Mouse (Mus musculus) c-Kit-positive CD71-negative TER-119-negative erythroid progenitor cells, embryonic 14.5 days (primary cell): ENCODE measurements around the gene 4930568D16Rik.

Experiments
- DNase-seq: peaks from one replicate; pipeline ENCODE4 v3.0.0-alpha.2; 2013; ENCODE audit warnings: low read depth

The 4930568D16Rik gene

DNA sequence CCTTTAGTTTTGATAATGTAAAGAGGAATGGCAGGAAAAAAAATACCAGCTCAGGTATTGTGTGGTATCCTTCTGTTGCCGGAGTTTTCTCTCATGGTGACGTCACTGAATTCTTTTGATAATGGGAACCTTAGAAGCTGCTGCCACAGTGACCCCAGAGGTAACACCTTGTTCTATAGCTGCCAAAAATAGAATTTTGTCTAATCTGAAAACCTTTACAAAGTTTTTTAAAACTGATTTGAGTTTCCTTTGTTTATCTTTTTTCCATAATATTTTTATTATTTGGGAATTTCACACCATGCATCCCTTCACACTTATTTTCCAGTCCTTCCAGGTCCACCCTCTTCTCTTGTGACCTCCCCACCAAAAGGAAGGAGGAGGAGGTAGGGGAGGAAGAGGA is at the start of gene 4930568D16Rik:
TSS of gene 4930568D16Rik (minus strand) at position 101 of the 400 bp plus-strand sequence.
- no peak for DNase-seq

DNA sequence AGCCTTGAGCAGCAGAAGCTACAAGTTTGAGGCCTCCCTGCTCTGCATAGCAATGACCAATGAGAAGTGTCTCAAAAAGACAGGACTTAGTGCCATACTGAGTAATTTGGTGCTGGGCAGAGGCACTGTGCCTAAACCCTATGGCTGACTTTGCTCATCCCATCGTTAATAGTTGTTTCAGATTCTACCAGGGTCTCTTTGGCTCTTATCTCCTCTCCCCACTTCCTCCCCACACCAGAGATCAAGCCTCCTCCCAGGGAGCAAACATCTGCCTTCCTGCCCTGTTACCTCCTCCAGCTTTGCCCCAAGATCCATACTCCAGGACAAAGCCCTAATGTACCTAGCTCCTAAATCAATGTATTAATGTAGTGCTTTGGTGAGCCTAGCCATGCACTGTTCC is 49.7 kb upstream of the 4930568D16Rik start:
- no peak for DNase-seq

DNA sequence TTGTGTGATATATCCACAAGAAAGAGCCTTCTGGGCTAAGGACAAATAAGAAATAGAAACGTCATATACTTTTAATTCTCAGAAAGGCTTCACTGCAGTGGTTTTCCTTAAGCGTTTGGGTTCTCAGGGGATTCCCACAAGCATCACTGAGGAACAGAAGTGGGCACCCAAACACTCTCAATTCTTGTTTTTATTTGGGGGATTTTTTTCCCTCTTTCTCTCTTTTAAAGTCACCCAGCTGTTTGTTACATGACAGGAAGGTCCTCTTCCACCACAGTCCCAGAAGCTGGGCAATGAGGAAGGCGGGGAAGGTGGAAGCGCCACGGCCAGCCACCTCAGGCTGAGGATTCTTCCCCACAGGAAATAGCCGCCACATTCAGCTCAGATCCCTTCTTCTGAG is 48.9 kb upstream of the 4930568D16Rik start:
- no peak for DNase-seq

DNA sequence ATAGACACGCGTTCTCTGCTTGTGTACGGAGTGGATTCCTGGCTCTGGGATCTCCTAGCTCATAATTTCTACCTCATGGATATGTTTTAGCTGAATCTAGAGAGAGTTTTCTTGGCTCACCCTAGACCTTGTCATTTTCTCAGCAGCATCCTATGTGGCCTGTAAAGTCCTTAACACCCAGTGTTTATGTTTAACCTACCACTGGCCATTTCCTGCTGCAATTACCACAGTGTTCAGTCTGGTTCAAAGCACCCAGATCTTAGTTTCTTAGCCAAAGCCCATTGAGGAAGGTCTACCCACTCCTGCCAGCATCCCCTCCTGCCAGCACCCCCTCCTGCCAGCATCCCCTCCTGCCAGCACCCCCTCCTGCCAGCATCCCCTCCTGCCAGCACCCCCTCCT is 45.3 kb upstream of the 4930568D16Rik start:
- DNase-seq, result no peak

DNA sequence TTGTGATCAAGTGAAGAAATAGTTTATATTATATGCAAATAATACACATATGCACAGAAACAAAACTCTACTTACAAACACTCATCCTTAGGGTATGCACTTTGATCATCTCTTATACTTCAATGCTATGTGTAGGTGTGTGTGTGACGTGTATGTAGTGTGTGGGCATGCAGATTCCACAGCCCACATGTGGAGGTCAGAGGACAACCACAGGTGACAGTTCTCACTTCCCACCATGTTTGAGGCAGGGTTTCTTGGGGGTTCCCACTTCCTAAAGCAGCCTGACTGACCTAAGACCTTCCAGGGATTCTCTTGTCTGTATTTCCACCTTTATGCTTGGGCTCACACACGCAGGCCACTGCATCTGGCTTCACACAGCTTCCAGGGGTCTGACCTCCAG is 44.7 kb upstream of the 4930568D16Rik start:
- no peak for DNase-seq

DNA sequence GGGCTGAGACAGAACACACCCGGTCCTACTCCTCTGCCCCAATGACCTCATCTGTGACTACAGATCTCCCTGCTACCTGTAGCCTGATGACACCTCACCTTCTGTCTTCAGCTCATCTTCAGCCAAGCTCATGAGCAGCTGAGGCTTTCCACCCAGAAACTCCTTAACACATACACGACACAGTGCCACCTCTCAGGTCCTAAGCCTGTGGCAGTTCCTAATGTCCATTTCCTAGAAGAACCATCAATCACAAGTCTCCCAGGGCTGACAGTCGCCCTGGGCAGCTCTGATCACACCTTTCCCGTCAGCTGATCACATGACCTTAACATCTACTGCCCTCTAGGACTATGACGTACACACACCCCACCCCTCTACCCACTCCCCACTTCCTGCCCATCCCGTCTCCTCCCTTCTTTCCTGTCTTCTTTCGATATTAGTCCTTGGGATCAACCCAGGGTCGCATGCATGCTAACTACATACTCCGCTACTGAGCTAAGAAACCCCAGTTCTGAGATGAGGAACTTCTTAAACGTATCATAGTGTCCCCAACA is 44.2 kb upstream of the 4930568D16Rik start:
- no peak for DNase-seq

DNA sequence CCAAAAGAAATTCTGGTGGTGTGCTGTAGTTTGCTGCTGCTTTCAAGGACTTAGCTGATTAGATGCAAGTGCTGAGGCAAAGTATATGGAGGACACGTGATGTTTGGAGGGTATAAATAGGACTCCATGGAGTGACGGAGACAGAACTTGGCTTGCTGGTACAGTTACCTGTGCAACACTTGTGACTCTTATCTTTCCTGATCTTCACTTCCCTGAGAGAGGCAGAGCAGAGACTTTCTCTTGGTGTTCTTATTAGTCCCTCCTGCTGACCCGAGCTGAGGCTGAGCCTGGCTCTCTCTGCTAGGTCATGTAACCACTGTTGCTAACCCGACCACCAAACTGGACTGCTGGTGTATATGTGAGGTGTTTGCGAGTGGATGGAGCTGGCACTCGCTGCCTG is 41.9 kb upstream of the 4930568D16Rik start:
- no peak for DNase-seq

DNA sequence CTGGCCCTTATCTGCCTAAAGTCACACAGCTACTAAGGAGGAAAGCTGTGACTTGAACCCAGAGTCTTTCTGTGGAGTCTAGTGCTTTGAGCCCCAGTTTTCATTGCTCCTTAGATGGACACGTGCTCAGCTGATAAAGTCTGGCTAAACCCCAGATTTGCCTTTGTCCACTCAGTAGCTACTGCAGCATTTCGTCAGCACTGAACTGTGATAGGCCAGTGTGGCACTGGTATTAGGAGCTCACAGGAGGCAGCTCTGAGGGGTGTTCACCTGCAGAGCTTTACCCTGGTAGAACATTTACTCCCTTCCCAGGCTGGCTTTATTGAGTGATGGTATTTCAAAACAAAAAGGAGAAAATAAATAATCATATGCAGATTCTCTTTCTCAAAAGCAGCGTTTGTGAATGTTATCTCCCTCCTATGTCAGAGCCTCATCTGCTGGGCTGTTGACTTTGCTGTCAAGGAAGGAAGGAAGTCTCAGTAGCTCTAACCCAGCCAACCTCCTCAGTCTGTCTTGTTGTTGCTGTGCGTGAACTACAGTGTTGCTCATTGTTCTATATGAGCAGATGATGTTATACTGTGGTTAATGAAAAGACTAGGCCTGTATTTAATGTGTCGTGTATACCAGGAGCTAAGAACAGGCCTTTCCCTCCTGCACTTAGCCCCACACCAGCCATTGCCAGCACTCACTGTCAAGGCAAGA is 41.0 kb upstream of the 4930568D16Rik start:
- no peak for DNase-seq

DNA sequence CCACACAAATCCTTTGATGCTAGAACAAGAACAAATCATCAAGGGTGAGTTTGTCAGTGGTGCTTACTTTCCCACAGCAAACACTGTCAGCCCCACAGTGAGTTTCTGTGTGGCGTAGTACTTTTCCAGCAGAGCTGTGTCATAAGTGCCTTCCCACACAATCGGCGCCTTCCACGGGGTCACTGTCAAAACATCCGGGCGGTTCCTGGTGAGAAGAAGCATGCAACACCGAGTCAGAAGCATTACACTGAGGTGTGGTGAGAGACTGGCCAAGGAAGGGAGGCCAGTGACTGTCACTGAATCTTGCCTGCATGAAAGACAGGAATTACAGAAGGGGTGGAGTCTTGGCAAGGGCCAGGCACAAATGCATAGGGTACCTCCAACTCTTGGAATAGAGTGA is 40.3 kb upstream of the 4930568D16Rik start:
- DNase-seq, result no peak

DNA sequence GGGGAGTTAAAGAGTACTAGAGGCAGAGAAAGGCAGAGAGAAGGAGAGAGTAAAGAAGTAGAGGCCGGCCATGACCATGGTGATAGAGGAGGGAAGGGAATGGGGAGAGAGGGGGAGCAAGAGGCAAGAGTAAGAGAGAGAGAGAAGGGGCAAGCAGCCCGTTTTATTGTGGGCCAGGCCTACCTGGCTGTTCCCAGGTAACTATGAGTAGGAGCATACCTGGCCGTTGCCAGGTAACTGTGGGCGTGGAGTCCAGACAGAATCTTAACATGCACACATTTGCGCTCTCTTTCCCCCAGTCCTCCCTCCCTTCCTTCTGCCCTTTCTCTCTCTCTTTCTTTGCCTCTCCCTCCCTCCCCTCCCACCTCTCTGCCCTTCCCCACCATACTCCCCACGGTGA is 39.7 kb upstream of the 4930568D16Rik start:
- no peak for DNase-seq

DNA sequence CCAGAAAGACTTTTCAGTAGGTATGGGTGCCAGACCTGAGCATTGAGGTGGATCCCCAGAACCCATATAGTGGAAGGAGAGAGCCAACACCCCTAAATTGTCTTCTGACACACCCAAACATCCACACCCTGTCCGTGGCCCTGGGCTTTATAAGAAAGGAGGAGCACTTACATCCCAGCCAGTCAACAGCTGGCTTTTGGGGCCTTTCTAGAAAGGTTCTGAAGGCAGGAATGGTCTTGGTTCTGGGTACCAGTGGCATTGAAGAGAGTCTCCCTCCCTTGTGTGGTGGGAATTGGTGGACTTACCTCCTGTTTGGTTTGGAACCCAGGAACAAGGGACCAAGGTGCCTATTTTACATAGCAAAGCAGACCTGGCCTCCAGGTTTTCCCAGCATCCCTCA is 39.1 kb upstream of the 4930568D16Rik start:
- no peak for DNase-seq

DNA sequence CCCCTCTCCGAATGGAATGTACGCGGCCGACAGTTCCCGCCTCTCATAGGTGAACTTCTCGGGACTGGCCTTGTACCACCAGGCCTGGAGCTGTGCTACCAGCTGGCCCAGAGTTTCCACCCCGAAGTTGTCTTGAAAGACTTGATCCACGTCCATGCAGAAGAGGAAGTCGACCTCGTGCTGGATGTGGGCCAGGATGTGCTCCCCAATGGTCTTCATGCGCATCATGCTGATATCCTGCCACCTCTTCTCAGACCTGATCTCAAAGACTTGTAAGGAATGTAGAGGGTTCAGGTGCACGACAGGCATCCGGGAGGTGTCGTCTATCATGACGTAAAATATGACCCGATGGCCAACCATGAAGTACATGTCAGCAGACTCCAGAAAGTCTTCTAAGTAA is 34.9 kb upstream of the 4930568D16Rik start:
- DNase-seq, result no peak

DNA sequence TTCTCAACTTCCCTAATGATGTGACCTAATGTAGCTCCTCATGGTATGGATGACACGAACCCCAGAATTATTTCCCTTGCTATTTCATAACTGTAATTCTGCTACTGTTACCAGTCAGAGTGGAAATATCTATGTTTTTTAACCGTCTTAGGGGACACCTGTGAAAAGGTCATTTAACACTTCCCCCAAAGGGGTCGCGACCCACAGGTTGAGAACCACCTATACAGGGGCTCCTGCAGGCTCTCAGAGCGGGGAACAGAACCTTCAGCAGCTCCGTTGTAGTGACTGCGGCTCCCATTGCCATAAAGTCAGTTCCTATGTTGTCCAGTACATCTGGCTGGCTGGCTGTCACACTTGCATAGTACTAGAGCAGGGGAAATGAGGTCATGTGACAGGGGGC is 33.2 kb upstream of the 4930568D16Rik start:
- no peak for DNase-seq

DNA sequence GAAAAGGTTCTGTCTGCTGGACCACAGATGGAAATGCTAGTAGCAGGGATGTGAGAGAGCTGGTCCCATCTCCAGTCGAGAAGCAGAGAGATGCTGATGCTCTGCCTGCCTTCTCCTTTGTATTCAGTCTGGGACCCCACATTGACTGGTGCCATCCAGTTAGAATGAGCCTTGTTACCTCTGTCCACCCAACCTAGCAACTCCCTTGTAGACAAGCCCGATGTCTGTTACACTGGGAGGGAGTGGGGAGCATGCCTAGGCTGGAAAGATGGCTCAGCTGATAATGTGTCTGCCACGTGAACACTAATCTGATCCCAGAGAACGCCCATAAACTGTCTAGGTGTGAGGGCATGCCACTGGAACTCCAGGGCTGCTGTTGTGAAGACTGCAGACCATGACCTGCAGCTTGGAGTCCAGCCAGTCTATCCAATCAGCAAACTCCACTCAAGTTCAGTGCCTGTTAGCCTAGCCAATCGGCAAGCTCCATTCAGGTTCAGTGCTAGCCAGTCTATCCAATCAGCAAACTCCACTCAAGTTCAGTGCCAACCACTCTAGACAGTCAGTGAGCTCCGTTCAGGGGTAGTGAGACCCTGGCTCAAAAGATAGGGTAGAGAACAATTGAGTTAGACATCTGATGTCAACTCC is 30.8 kb upstream of the 4930568D16Rik start:
- DNase-seq, result no peak

DNA sequence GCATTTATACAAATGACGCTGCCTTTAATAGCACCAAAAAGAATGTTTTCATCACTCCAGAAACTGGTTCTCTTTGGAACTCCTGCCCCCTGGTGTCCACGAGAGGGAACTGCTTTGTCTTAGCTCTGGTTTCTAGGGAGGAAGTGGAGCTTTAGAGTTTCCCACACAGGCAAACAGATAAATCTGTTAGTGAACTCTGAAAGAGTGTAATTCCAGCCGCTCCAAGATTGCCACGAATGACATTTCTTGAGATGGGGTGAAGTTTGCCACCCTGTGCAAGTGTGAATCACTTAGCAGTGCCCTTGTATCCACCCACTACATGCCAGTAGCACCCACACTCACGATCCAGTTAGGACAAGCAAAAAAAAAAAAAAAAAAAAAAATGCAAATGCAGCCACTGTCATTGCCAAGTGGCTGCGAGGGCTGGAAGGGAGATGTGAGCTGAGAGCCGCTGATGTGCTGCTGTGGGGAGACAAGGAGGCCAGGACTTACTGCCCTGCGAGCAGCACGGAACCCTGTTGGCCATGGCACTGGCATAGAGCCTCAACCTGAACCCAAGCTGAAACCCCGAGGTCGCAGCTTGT is 30.2 kb upstream of the 4930568D16Rik start:
- DNase-seq, result peak; percentile 65

DNA sequence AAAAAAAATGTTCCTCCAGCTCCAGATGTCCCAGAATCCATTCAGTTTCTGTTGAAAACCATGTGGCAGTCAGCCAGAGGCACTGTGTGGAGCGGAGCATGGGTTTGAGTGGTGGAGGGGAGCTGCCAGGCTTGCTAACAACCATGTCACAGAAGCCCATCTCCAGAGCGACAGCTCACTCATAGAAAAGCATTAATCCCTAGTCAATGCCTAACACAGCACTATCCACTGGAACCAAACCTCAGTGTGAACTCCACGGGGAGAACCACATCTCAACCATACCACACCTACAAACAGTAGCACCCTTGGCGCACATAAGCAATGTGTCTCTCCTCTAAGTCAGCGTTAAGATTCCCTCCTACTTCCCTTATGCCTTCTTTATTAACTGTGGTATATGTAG is 29.6 kb upstream of the 4930568D16Rik start, which contains the start of gene 4930402F06Rik:
TSS of gene 4930402F06Rik (minus strand) at position 80 of the 400 bp plus-strand sequence.
- no peak for DNase-seq

DNA sequence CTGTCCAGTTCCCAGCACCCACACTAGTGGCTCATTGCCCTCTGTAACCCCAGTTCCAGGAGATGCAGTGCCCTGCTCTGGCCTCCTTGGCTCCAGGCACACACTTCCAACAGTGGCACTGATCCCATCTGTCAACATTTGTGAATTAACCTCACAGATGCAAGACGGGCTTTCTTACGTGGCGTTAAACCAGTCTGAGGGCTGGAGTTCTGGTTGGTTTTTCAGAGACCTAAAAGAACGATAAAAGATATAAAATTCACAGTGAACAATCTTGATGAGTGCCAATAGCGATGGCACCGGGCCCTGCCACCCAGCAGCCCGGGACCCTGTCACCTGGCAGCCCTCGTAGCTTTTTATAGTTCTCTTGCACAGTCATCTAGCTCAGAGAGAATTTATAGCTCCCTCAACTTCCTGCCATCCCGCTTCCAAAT is 17.9 kb upstream of the 4930568D16Rik start:
- no peak for DNase-seq

DNA sequence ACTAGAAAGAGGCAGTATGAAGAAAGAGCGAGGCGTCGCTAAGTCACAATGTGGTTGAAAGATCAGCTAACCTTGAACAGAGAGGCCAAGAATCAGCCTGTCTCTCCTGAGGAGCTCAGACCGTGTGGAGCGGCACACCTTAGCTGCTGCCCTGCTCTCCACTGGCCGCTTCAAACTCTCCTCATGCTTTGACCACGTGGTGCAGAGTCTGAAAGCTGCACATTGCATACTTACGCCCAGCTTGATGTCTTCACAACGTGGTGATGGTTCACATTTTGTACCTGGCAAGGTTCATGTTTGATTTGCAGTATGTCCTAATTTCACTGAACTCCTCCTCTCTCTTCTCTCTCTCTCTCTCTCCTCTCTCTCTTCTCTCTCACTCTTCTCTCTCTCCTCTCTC is 11.8 kb upstream of the 4930568D16Rik start:
- no peak for DNase-seq

DNA sequence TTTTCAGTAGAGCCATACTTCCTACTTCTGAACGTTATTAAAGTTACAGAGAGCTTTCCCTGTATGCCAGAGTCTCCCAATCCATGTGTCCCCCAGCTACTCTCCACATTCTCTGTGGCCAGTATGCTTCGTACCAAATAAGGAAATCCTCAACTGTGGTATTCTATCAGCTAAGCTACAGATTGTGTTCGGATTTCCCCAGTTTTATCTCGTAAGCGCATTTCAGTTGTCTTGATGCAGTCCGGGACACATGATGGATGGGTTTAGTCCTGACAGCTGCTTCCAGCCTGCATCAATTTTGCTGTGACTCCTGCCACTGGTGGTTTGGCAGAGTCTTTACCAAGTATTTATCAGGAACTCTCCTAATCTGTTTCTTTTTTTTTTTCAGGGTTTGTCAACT is 10.1 kb upstream of the 4930568D16Rik start:
- DNase-seq, result no peak

DNA sequence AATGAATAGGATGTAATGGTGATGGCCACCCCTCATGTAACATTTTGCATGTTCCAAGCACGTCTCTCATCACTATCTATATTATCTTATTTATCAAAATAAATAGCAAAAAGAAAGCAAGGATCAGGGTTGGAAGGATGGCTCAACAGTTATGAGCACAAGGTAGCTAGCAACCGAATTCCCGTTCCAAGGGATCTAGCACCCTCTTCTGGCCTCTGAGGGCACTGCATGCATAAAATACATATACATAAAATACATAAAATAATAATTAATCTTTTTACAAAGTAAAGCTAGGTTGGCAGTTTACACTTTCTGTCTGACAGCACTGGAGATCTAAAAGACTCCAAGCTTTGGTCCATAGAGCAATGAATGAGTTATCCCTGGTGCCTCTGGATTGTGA is 5.5 kb upstream of the 4930568D16Rik start:
- DNase-seq, result peak; percentile 45

DNA sequence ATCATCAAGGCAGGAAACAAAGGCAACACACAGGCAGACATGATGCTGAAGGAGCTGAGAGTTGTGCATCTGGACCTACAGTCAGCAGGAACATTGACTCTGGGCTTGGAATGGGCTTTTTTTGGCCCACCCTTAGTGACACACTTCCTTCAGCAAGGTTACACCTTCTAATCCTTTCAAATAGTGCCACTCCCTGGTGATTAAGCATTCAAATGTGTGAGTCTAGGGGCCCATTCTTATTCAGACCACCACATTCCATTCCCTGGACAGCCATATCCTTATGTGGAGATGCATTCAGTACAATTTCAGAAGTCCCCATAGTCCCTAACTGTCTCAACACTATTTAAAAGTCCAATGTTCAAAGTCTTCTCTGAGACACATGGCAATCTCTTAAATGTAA is 3.2 kb upstream of the 4930568D16Rik start:
- no peak for DNase-seq

DNA sequence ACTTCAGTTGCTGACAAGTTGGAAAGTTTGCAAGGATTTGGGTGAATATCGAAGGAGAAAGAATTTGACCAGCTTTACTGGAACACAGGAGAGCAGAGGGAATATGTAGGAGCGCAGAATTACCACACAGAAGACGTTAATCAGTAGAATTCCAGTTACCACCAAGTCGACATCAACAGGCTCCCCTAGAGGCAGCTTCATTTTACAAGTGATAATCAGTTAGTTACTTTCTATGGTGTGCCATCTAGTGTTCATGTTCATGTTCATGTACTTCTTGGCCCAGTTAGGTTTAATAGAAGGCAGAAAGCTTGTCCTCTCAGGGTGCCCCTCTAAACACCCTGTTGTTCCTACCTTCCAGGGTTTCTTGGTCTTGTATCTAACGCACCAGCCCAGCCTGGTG is 18.3 kb downstream of the 4930568D16Rik start:
- no peak for DNase-seq

DNA sequence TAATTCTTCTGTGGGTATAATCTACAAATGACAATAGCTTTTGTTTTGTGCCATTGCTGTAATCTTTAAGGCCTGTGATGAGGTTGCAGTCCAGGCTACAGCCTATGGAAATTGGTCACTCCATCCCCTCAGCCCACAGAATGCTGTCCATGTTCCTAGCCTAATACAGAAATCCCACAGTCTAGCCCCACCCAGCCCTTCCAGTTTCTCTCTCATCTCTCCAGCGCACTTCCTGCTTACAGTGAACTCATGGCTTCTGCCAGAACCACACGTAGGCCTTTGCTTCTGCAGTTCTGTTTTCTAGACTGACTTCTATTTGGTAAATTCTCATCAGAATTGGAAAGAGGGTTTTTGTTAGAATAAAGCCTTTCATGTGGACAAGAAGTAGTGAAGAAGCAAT is 21.5 kb downstream of the 4930568D16Rik start:
- DNase-seq, result no peak
